Mouse (Mus musculus) retina, postnatal 7 days (tissue): ENCODE results near the gene H2al2c.
"Not testable (repeated sequence)": the region's sequence is repeated elsewhere in the genome, so short reads cannot be mapped to it uniquely, and the experiment has no call there.

Experiments used
- DNase-seq: peaks from one replicate; pipeline ENCODE4 v3.0.0-alpha.2; 2012; ENCODE audit warnings: low read depth, low spot score

H2al2c gene

DNA sequence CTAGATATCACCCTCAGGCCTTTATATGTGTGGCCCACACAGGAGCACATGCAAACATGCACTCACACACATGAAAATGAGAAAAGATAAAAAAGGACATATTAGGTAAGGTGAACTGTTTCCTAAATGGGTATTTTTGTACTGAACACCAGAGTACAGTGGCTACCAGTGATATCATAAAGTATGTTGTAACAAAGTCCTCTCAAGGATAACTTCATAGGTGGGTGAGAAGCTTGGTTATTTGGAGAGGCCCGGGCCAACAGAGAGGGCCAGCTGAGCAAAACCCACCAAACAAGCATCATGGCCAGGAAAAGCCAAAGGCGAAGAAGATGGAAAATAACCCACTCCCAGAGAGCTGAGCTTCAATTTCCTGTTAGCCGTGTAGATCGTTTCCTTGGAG, at the start of gene H2al2c:
Gene H2al2c (plus strand): TSS at position 301 of the 400 bp plus-strand sequence.
- DNase-seq: not testable (repeated sequence)
